Mouse (Mus musculus) frontal cortex, postnatal 36 days (tissue): ENCODE measurements around the gene Agrp.

Experiments used
- DNase-seq, 2 experiments: peaks; one replicate each; pipeline ENCODE4 v3.0.0; 2022; ENCODE audit warnings: low spot score in 2 of 2

Gene Agrp

GRCm38 (mm10) chr8:105518436-105519313 lies 118.5 kb downstream of the Agrp start, which contains the start of gene Hsd11b2:
Hsd11b2 (plus strand) TSS chr8:105518755.
- DNase-seq: peak; percentile 37 to 49

GRCm38 (mm10) chr8:105517346-105517745 lies 119.8 kb downstream of the Agrp start:
- DNase-seq: no peak
